Mouse (Mus musculus): Measurements from ENCODE around the gene Trpd52l3.

DNA sequence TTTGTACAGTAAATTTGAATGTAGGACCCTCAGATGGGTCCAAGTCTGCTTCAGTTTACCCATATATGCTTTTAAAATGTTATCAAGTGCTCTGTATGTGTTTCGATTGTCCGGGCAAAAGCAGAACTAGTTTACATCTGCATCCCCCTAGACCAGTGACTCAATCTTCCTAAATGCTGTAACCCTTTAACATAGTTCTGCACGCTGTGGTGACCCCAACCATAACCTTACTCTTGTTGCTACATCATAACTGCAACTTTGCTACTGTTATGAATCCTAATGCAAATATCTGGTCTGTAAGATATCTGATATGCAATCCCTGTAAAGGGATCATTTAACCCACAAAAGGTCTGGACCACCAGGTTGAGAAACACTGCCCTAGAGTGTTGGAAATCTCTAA, 49.8 kb upstream of the Trpd52l3 start:
- TF ChIP-seq POLR2AphosphoS5 (IDR thresholded peaks at IDR 0.05; ENCODE audit: insufficient replicate concordance, low read depth, low read length) = no peak
- no peak for TF ChIP-seq CTCF (IDR thresholded peaks at IDR 0.05; ENCODE audit: low read depth, low read length)
- TF ChIP-seq GATA1 (IDR thresholded peaks at IDR 0.05; ENCODE audit: borderline replicate concordance, low read length) = no peak
- no peak for TF ChIP-seq TAL1 (conservative IDR thresholded peaks at IDR 0.05; ENCODE audit: low read depth, low read length)
- no peak for TF ChIP-seq GATA2 (IDR thresholded peaks at IDR 0.05; ENCODE audit: borderline replicate concordance, low read depth, low read length)

All from G1E (cell line).